Mouse (Mus musculus) limb, embryonic 10.5 days (tissue): Measurements from ENCODE around the gene 2610528A11Rik. TPM values are rescaled to one million over a fixed set of nuclear protein-coding genes. Genes with fewer than 3 reads are reported as not detected.

Source experiments
- DNase-seq: peaks from one replicate; pipeline ENCODE4 v3.0.0-alpha.2; 2017; ENCODE audit warnings: low spot score
- H3K27ac ChIP-seq: fragments of 300-500 bp; sonication (generic); 2 replicates; pipeline ENCODE4 v1.5.1; 2016; ENCODE audit warnings: mild to moderate bottlenecking
- H3K27me3 ChIP-seq: fragments of 300-500 bp; sonication (generic); 2 replicates; pipeline ENCODE4 v1.6.1; 2016; ENCODE audit warnings: low read depth, mild to moderate bottlenecking; ENCODE audit not compliant: poor library complexity, severe bottlenecking
- H3K36me3 ChIP-seq: fragments of 300-500 bp; sonication (generic); 2 replicates; pipeline ENCODE4 v1.6.1; 2016; ENCODE audit warnings: mild to moderate bottlenecking, moderate library complexity
- H3K4me1 ChIP-seq: fragments of 300-500 bp; sonication (generic); 2 replicates; pipeline ENCODE4 v1.6.1; 2016
- H3K4me3 ChIP-seq: fragments of 300-500 bp; sonication (generic); 2 replicates; pipeline ENCODE4 v1.5.1; 2016; ENCODE audit warnings: mild to moderate bottlenecking, moderate library complexity
- H3K9me3 ChIP-seq: fragments of 300-500 bp; sonication (generic); replicated peaks from 2 replicates; pipeline ENCODE4 v1.6.1; 2016; ENCODE audit warnings: mild to moderate bottlenecking
- WGBS: fragments of 180-500 bp; shearing (Covaris S2); methylation state at CpG from one replicate; pipeline ENCODE4 v1.1.7; 2016; 5-methylcytosine and 5-hydroxymethylcytosine counted together
- polyA plus RNA-seq: library from polyadenylated mRNA; unstranded; fragments of >200 nt; fragmentation: Nextera tagmentation; extraction: Ambion mirVana; gene quantifications from 2 replicates; pipeline ENCODE4 v1.2.1, GENCODE M21; 2016

2610528A11Rik gene
- polyA plus RNA-seq, 1 experiment from 2014 or later = 2.7 TPM

GRCm38 (mm10) chr14:37067629-37068028 lies 46.2 kb downstream of the 2610528A11Rik start, which contains the start of gene Lrit2:
Lrit2 (plus strand) TSS chr14:37067929.
- no peaks in the 10 kb centered on the region for H3K9me3 ChIP-seq
- 80% methylated on average over 5 of the region's 5 CpGs for WGBS
- H3K4me1 ChIP-seq = no peaks in the 10 kb centered on the region
- no peak for DNase-seq
- no peaks in the 10 kb centered on the region for H3K27me3 ChIP-seq
- no peaks in the 10 kb centered on the region for H3K36me3 ChIP-seq
- no peak within 1 kb of the TSS for H3K4me3 ChIP-seq
- no peak within 1 kb of the TSS for H3K27ac ChIP-seq

DNA sequence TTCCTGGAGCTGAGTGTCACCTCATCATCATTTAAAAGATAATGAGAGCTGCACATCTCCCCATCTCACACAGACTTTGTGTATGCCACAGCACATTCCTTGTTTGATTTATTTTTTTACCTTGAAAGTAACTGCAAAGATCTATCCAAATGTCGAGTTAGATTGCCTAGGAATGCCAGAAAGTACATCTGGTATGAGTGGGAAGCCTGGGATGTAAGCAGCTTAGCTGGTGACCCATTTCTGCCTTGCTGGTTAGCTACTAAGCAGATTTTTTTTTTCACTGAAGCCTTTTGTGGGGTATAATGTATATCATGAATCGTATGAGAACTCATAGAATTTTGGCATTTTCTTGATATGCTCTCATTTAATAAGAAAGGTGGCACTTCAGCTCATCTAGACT lies 47.2 kb downstream of the 2610528A11Rik start:
- H3K27ac ChIP-seq = no peak overlapping the region
- no peaks in the 10 kb centered on the region for H3K4me1 ChIP-seq
- no peak overlapping the region for H3K4me3 ChIP-seq
- WGBS = 71% methylated on average over 2 of the region's 2 CpGs
- no peak for DNase-seq
- no peaks in the 10 kb centered on the region for H3K36me3 ChIP-seq
- H3K9me3 ChIP-seq = no peaks in the 10 kb centered on the region
- H3K27me3 ChIP-seq = no peaks in the 10 kb centered on the region

GRCm38 (mm10) chr14:37064849-37065248 lies 49.0 kb downstream of the 2610528A11Rik start:
- H3K4me1 ChIP-seq = no peaks in the 10 kb centered on the region
- H3K27me3 ChIP-seq = no peaks in the 10 kb centered on the region
- H3K9me3 ChIP-seq = no peaks in the 10 kb centered on the region
- 58% methylated on average over 2 of the region's 2 CpGs for WGBS
- no peaks in the 10 kb centered on the region for H3K36me3 ChIP-seq
- no peak overlapping the region for H3K27ac ChIP-seq
- DNase-seq = no peak
- H3K4me3 ChIP-seq = no peak overlapping the region

Other genes with a start within 250 kb of the 2610528A11Rik start
- 20.0 and 25.5 TPM in 2 replicates for gene Ccser2, start 145.2 kb downstream of the 2610528A11Rik start, polyA plus RNA-seq
- gene Rgr, start 65.1 kb downstream of the 2610528A11Rik start, polyA plus RNA-seq = not detected in 2 replicates
- not detected in 2 replicates for gene Lrit1, start 59.2 kb downstream of the 2610528A11Rik start, polyA plus RNA-seq
- not detected in 2 replicates for gene Lrit2, start 46.1 kb downstream of the 2610528A11Rik start, polyA plus RNA-seq
- gene Cdhr1, start 15.7 kb downstream of the 2610528A11Rik start, polyA plus RNA-seq = 0.04 and 0.09 TPM in 2 replicates
- 182 TPM in 2 replicates for gene Ghitm, start 21.2 kb upstream of the 2610528A11Rik start, polyA plus RNA-seq